Mouse (Mus musculus): ENCODE results near the gene Tmem273.

The Tmem273 gene

DNA sequence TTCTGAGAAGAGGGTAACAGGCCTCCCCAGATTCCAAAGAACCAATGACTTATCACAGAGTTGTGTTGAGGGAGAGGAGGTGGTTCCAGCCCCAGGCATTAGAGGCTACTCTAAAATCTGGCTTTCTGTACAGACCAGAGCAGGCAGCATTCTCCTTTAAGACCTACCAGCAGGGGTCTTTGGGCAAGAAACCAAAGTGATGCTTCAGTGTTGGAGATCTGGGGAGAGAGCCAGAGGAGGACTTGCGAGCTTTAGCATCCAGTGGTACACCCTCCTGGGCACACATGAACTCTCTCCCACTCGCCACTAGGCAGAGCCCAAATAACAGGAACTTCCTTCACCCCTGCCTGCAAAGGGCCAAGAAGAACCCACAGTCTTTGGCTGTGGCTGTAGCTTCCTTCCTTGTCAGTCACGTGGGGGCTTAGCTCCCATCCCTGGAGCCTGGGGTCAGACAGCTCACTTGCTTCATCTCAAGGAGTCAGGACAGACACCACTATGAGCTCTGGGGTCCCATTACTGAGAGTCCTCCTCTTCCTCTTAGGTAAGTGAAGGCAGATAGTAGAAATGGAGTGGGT, at the start of gene Tmem273:
TSS of gene Tmem273 (plus strand) at position 408 of the 575 bp plus-strand sequence.
- no peak for DNase-seq (ENCODE audit: low spot score)

DNA sequence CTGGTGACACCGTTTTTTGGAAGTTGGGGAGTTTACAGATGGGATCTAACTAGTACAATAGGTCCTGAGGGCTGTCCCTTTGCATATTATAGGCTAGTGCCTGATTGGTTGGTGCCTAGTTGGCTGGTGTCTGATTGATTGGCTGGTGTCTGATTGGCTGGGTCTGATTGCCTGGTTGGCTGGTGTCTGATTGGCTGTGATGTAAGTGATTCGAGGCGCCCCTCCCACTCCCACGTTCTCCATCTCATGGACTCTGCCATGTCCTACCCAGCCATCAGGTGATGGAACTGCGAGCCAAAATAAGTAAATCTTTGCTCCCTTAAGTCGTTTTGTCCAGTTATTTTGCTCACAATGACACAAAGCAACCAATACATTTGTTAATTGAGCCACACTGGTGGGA, 49.2 kb upstream of the Tmem273 start:
- no peak for DNase-seq (ENCODE audit: low spot score)

DNA sequence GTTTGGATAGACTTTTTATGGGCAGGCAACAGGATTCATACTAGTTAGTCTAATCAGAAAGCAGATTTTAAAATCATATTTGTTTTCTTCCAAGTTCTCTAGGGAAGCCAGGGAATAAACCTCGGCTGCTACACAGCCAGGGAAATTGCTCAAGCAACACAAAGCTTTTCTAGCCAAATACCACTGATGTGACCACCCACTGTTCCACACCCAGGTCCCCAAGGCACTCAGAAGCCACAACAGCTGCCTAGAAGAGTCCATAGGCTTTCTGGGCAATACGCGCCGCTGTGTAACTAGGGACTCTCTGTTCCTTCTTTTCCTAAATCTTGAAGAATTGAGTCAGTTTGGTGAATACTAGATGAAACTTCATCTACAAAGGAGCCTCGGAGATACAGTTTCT, 47.2 kb upstream of the Tmem273 start:
- no peak for DNase-seq (ENCODE audit: low spot score)

DNA sequence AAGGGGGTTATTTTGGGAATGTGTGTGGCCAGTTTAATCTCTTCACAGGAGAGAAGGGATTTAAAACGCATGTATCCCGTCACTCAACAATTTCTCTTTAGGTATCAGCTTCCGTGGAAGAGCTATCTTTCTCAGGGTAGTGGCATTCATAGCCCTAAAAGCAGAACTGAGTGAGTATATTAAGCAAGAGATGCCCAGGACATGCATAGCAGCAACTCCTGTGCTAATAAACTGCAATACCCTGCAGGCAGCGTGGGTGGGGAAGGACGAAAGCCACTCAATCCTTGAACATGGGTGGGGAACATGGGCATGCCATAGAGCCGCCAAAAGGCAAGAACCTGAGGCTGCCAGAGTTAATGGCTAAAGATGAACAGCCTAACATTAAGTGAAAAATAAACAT, 37.2 kb upstream of the Tmem273 start:
- no peak for DNase-seq (ENCODE audit: low spot score)

DNA sequence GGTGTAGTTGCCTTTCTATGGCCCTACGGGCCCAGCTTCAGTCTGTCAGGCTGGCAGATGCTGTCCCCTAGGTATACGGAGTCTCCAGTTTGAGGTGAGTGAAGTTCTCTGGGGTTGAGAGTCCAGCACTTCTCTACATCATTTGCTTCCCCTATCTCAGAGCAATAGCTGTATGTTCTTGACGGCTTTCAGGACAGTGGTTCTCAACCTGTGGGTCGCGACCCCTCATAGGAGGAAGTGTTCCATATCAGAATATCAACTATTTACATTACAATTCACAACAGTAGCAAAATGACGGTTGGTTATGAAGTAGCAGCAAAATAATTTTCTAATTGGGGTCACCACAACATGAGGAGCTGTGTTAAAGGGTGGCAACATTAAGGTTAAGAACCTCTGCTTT, 35.0 kb upstream of the Tmem273 start:
- no peak for DNase-seq (ENCODE audit: low spot score)

DNA sequence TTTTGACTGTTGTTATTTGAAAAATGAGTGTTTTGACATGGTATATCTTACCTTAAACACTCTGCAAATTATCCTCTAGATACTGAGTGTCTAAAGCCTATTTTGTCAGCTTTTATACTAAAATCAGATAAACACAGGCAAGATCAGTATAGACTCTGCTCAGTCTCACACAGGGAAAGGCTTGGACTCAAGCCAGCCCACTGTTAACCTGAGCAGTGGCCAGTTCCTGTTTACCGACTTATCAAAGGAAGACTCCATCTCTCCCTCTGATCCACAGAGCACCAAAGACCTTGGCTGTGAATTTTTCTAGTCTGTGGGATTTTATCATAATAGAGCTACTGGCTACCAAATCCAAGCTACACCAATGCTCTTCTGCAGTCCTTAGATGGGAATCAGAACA, 31.5 kb upstream of the Tmem273 start:
- no peak for DNase-seq (ENCODE audit: low spot score)

DNA sequence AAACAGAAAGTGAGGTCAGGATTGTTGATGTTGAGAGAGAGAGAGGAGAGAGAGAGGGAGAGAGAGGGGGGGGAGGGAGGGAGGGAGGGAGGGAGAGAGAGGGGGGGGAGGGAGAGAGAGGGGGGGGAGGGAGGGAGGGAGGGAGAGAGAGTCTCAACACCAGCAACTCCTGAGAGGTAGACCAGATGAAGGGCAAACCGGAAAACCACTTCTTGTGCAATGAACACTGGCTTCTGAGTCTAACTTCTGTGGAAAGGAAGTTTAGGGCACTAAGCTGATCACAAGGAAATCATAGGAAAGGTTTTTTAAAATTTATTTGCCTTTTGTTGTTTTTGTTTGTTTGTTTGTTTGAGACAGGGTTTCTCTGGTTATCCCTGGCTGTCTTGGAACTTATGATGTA, 23.6 kb upstream of the Tmem273 start:
- no peak for DNase-seq (ENCODE audit: low spot score)

DNA sequence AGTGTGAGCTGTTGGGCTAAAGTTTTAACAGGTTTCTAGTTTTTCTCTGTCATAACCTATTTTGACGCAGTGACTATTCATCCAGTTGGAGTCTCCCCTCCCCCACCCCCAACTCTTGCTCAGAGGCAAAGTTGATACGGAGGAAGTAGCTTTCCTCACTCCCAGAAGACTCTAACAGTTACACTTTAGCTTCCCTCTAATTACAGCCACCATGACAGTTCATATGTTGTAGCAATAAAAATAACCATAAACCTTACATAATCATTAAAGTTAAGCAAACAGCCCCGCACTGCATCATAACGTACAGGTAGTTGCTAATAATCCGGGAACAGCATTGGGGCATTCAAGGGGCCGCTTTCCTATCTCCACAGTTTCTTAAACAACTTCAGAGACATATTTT, 15.2 kb upstream of the Tmem273 start:
- no peak for DNase-seq (ENCODE audit: low spot score)

DNA sequence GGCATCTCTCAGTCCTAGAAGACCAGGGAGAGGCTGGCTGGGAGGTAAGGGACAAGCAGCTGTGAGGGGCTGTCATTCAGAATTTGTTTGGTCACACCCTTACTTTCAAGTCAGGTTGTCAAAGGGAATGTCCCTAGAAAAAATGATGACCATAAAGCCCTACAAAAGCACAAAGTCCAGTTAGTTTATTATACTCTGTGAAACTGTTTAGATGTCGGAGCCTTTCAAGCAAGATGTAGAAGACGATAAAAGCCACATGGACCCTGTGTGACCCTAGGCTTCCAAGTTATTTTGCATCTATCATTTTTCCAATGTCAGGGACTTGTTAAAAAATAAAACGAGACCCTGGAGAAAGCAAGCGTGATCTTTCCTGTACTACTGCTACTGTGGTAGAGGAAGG, 13.7 kb upstream of the Tmem273 start:
- no peak for DNase-seq (ENCODE audit: low spot score)

DNA sequence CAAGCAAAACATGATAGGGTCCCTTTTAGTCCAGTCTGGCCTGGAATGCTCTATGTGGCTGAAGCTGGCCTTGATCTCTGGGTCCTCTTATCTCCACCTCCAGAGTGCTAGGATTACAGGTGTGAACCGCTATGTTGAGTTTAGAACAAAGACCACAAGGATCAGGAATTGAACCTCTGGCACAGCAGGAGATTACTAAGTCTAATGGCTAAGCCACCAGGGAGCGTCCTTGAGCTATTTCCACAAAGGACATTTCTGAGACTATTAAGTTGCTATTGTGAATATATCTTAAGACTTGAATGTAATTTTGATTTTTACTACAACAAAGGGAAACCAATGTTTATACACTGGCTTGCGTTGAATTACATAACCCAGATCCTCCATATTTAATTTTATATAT, 13.0 kb upstream of the Tmem273 start:
- DNase-seq (ENCODE audit: low spot score) = peak; percentile 49

DNA sequence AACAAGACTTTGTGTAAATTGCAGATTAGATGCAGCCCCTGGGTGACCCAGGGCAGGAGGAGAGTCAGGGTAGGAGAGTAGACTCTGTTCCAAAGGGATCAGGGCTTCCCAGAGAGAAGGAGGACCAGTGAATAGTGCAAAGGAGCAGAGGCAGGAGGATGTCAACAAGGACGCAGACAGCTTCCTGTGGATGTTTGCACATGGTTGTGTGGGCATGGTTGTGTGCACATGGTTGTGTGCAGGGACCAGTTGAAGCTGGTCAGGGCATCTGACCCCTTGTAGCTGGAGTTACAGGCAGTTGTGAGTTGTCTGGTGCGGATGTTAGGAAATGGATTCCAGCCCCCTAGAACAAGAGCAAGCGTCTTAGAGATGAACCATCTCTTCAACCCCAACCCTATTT, 12.3 kb upstream of the Tmem273 start:
- DNase-seq (ENCODE audit: low spot score) = no peak

DNA sequence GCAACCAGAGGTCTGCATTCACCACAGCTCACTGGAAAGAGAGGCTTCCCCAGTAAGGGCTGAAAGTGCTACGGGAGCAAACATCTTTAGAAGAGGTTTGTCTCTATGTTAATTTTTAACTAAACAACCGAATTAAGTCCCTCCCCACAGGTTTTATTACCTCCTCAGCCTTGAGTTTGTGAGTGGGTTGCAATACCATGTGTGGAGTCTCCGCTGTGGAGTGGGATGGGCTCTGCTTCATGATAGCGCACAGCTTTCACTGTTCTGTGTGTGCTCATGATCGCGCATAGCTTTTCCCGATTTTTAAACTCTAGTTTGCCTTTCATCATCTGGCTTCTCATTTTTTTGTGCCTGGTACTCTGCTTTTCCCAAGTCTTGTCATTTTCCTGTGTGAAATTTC, 9.7 kb upstream of the Tmem273 start:
- DNase-seq (ENCODE audit: low spot score) = no peak

DNA sequence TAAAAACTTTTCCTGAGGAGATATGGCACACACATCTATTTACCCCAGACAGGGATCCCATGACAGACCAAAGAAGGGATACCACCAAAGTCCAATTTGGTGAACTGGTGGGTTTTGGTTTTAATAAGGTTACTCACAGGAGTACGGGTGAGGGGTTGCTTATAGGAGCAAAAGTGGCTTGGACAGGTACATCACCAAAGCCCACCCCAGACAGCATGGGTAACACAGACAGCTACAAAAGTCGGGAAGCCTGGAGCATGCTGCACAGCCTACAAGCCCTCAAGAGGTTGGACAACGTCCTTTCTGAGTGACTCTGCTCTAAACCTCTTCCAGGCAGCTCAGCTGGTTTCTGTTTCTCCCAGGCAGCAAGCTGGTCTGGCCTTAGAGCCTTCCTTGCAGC, 7.4 kb upstream of the Tmem273 start:
- no peak for DNase-seq (ENCODE audit: low spot score)

DNA sequence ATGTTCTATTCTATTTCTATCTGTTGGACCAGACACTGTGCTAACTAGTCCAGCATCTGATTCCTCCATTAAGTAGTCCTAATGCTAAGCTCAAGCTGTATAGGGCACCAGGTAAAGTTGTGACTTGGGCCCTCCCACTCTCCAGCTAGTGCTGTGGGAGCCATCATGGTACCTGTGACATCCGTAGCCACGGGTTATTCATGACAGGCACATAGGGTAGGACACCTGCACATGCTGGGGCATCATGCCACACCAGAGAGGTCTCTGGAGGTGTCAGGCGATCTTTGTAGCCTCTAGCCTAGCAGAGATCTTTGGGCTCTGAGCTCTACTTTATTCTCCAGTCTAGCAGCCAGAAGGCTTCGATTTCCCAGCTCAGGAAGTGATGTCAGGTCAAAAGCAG, 2.9 kb upstream of the Tmem273 start:
- DNase-seq (ENCODE audit: low spot score) = no peak

DNA sequence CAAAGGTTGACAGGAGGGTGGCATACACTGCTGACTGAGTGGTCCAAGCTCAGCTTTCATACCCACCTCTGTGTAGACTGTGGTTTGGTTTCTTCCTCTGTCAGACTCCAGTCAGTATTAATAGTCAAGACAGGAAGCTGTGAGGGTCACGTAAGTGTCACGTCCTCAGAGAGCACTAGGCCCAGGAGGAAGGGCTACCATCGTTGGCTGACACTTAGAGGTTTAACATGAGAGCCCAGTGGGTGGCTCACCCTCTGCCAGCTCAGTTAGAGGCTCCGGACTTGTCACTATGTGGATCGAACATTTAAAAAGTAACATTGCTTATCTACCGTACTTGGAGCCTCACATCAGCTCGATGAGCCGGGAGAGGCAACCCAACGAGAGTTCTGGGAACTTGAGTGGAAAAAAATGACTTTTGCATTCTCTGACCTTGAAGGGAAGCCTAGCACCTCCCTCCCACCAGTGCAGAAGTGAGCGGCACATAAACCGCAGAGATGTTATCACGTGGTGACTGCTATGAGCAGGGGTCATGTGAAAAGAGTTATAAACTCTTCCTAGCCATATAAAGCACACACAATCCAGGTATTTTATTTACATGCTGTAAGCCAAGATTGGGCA, 1.5 kb upstream of the Tmem273 start:
- DNase-seq (ENCODE audit: low spot score) = no peak

DNA sequence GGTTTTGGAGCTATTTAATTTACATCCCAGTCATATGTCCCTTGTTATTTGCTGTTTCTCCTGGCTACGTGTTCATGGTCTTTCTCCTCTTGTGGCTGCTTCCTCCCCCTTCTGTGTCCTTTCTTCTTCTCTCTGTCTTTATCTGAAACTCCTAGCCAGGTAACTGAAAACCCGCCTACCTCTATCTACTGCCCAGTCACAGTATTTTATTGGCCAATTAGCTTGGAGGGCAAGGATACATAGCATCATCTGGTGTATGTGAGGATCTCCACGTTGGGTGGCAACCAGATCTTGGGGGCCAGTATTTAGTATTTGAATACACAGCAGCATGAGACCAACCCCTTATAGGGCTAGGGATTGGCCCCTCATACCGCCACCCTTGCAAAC, 1.0 kb upstream of the Tmem273 start:
- DNase-seq (ENCODE audit: low spot score) = no peak

DNA sequence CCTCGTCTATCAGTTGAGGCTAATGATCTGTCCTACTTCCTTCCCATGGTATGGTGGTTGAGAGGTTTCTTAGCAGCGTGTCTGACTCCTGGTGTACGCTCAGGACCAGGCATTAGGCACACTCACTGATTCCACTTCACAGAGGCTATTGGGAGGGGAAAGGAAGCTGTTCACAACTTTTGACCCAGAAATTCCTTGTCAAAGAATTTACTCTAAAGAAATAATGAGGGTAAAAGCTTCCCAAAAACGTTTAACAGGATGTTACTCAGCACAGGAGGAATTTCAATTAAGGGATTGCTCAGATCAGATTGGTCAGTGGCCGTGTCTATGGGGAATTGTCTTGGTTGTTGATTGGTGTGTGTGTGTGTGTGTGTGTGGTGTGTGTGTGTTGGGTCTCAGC, 1.9 kb downstream of the Tmem273 start:
- DNase-seq (ENCODE audit: low spot score) = no peak

DNA sequence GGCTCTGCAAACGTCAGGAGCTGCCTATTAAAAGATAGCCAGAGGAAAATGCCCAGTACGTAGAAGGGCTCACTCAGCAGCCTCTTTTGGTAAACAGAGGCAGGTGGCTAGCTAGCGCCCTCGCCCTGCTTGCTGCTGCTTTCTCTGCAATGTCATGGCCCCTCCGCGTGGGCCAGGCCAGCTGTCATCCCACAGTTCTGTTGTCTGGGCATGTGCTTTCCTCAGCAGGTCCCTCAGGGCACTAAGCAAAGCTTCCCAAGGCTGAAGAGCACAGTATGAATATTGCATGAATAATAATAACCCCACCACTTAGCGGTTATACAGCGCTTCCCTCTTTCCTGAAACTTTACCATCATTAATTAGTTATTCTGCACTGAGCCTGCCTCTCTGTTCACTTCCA, 10.6 kb downstream of the Tmem273 start:
- no peak for DNase-seq (ENCODE audit: low spot score)

DNA sequence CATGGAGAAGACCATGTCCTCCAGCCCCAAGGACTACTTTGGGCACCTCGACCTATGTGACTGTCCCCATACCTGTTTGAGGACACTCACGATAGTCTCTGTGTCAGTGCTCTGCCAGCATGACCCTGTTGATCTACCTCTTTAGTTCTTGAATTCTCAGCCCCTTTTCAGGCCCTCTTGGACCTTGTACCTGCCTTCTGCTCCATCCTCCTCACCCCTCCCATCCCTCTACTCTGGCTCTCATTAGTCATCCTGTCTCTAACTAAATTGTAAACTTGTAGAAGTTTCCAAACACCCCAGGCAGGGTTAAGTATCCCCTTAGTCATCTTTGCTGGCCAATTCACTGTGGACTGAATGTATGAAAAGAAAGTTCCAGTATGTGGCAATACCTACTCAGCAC, 12.0 kb downstream of the Tmem273 start:
- no peak for DNase-seq (ENCODE audit: low spot score)

DNA sequence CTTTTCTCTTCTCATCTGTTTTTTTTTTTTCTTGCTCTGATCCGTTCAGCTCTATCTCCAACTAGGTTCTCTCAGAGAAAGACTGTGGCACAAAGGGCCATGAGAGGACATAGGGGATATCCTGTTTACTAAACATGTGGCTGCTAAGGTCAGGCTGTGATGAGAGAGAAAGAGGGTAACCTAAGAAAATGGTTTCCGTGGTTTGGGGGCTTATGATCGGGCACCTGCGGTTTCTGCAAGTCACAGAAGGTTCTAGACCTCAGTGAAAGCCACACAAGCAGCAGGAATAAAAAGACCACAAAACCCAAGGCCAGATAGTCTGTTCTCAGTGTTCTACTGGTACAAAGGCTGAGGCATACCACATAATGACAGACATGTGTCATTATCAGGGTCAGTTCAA, 12.6 kb downstream of the Tmem273 start:
- no peak for DNase-seq (ENCODE audit: low spot score)

DNA sequence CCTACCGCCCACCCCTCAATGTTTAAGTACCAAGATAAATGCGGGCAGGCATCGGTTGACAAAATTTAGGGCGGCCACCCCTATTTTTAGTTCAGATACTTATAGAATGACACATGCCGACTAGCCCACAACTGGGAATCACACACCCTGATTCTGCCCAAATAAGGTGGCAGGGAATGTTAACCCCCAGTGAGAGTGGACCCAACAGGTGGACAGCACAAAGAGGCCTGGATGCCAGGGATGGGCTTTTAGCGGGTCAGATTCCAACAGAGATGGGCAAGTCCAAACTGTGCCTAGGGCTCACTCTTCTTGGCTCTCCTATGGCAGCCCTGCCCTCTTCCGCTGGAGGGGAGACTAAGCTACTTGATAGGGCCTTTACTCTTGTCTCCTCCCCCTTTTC, 14.3 kb downstream of the Tmem273 start:
- DNase-seq (ENCODE audit: low spot score) = no peak

DNA sequence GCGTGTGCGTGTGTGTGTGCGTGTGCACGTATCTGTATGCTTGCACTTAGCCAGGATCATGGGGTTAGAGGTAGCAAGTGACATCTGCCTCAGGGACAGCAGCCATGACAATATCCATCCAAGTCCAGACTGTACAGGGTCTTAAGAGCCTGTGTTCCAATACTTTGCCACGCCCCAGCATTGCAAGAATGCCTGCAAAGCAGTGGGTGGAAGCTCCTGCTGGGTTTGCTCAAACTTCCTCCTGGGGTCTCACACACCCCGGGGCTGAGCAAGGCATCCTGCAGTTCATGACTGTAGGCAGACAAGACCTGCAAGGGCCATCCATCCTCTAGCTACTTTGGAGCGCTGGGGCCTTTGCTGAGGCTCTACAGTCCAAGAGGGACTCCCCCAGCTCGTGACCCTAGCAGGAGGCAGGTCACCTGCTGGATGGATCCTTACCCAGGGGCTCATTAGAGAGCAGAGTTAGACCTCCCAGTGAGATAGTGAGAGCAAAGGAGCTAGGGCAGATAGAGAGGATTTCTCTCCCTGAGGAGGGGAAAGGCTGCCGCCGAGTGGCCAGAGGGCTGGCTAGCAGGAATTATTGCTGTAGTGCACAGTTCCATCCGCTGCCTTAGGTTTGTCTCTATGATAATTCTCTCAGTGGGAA, 15.4 kb downstream of the Tmem273 start:
- DNase-seq (ENCODE audit: low spot score) = peak; percentile 72

DNA sequence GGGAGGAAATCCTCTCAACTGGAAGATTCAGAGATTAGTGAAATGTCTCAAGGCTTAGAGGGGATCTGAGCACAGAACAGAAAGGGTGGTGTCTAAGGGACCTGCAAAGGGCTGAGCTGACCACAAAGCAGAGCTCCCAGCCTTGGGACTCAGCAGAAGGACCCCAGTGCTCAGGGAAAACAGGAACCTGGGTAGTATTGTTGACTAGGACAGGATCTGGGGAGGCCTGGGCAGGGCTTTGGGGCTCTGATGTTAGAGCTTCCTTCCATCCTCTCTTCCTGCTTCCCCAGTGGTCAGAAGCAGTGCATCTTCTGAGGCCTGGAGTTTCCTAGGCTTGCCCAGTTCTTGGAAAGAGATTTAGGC, 15.9 kb downstream of the Tmem273 start:
- DNase-seq (ENCODE audit: low spot score) = no peak

DNA sequence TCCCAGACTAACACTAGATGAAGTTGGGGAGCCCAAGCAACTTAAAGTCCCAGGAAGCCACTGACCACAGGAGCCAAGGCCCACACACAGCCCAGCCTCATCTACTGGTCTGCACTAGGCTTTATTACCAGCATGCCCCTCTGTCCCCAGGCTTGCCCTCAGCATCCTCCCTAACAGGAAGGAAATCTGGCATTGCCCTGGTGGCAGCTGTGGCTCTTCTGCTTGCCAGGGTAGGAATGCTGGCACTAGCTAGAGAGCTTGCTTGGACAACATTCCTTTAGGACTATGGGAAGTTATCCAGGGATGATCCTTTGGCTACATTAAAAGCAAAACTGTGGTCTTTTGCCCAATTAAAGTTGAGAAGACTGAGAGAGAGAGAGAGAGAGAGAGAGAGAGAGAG, 24.3 kb downstream of the Tmem273 start:
- DNase-seq (ENCODE audit: low spot score) = no peak

Data from embryo, embryonic 10 days (tissue).